Mouse (Mus musculus) embryo, embryonic 9.5 days (tissue): Measurements from ENCODE around the gene Rhox2a.
"Not testable (repeated sequence)": the region's sequence is repeated elsewhere in the genome, so short reads cannot be mapped to it uniquely, and the experiment has no call there.

Experiments
- DNase-seq: peaks from one replicate; pipeline ENCODE4 v3.0.0-alpha.2; 2017; ENCODE audit errors: extremely low spot score

The Rhox2a gene

DNA sequence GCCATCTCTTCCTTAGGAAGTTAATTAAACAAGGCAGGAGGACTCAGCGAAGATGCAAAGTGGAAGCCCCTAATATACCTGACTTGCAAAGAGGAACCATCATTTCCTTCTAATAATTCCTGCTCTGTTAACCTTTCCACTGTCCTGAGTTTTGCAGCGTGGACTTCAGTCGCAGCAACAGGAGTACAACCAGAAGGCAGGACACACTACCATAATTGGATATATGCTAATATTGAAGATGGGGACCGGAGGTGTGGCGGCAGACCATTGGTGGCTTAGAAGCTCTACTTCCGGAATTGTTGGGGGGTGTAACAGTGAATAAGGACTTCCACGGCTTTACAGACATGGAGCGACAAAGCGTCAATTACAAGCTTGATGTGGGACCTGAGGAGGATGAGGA lies at the start of gene Rhox2a:
TSS of gene Rhox2a (plus strand) at position 301 of the 400 bp plus-strand sequence.
- DNase-seq = not testable (repeated sequence)

DNA sequence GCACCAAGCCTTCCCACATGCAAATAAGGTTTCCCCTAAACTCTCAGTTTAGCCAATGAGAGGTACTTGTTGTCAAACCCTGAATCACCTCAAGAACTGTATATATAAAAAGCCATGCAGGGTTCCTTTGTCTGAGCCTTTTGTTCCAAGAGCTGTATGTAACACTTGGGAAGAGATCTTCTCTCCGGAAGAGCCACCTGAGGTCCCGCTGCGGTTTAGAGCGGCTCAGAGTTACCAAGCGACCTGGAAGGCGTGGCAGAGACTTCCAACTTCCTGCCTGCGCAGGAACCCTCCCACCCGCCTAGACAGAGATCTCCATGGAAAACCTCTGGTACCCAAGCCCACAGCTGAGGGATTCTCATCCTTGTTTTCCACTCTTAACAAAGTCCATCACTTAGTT lies 46.1 kb upstream of the Rhox2a start:
- DNase-seq = no peak

DNA sequence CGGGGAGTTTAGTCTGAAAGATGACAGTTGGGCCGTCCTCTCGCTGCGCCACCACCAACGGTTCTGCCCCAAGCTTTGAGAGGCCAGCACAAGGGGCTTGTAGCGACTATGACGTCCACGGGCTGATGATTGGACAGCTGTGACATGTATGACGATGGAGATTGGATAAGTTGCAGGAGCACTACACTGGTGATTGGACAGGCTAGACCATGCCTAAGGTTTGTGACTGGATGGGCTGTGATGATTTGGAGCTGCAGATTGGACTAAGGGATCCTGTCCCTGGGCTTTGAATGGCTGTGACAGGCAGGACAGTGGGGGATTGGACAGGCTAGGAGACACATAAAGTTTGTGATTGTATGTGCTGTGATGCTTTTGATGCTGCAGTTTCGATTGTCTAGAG lies 33.8 kb upstream of the Rhox2a start, which contains the start of gene Gm9:
TSS of gene Gm9 (minus strand) at position 101 of the 400 bp plus-strand sequence.
- no peak for DNase-seq

GRCm38 (mm10) chrX:37222158-37222557 lies 22.6 kb upstream of the Rhox2a start, which contains the start of gene Rhox1:
Rhox1 (minus strand) TSS chrX:37222258.
- not testable (repeated sequence) for DNase-seq

DNA sequence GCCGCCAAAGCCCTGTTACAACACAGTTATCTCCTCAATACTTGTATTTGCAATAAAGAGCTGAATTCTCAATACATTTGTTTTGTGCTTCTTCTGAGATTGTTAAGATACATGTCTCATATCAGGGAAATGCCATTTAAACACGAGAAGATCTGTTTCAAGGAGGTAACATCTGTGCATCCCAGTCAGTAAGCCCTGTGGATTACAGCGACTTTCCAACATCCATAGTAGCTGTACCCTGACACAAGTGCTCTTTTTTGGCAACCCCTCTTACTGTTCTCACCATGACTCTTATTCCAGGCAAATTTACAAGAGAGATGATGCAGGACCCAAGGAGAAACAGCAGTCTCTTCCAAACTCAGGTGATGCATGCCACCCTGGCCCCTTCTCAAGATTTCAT lies 4.8 kb downstream of the Rhox2a start, which contains the start of gene Rhox3a:
TSS of gene Rhox3a (plus strand) at position 301 of the 400 bp plus-strand sequence.
- not testable (repeated sequence) for DNase-seq

DNA sequence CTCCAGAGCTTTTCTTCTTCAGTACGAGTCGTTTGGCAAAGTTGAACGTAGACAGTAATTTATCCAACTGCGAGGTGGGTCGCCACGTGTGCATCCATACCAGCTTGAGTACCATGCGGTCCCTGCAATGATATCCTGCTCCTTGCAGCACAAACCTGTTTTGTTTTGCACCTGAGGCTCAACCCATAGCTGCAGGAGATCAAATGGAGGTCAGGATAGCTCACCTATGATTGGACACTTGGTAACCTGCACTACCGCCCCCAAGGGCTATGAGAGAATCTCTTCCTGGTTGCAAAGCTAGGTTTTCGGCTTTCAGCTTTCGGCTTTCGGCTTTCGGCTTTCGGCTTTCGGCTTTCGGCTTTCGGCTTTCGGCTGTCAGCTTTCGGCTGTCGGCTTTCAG lies 20.3 kb downstream of the Rhox2a start, which contains the start of gene Rhox4a:
TSS of gene Rhox4a (plus strand) at position 301 of the 400 bp plus-strand sequence.
- not testable (repeated sequence) for DNase-seq
